Mouse (Mus musculus) bone marrow, adult 2 months (tissue): ENCODE results near the gene Lasp1. TPM values are rescaled to one million over a fixed set of nuclear protein-coding genes. Genes with fewer than 3 reads are reported as not detected.

Experiments used
- H3K27ac ChIP-seq: fragments of 200-500 bp; 2 replicates; pipeline ENCODE4 v1.5.1; 2012; ENCODE audit warnings: low read depth, mild to moderate bottlenecking, control low read depth, inconsistent platforms, low read length; ENCODE audit not compliant: control insufficient read depth, poor library complexity, insufficient read depth
- H3K4me1 ChIP-seq: fragments of 200-500 bp; 2 replicates; pipeline ENCODE4 v1.6.1; 2011; ENCODE audit warnings: low read length; ENCODE audit not compliant: control insufficient read depth, insufficient read depth
- H3K4me3 ChIP-seq: fragments of 200-500 bp; replicated peaks from 2 replicates; pipeline ENCODE3; 2011; ENCODE audit warnings: mild to moderate bottlenecking, low read depth, low read length, control low read depth; ENCODE audit not compliant: control insufficient read depth
- CTCF ChIP-seq: fragments of 200-500 bp; IDR thresholded peaks from 2 replicates; pipeline ENCODE4 v1.5.1; 2011; ENCODE audit warnings: low read length, control low read depth; ENCODE audit not compliant: control insufficient read depth, insufficient read depth
- POLR2A ChIP-seq: fragments of 200-500 bp; IDR thresholded peaks from 2 replicates; pipeline ENCODE4 v1.6.1; 2011; ENCODE audit warnings: low read depth, mild to moderate bottlenecking, control low read depth, low read length, borderline replicate concordance; ENCODE audit not compliant: control insufficient read depth
- WGBS: fragments of 180-500 bp; shearing (Covaris S2); methylation state at CpG from one replicate; pipeline ENCODE4 v1.1.7; 2018; 5-methylcytosine and 5-hydroxymethylcytosine counted together
- polyA plus RNA-seq: library from polyadenylated mRNA; stranded (reverse); fragments of >200 nt; gene quantifications from 2 replicates; pipeline ENCODE4 v1.2.4, GENCODE M21; 2011; ENCODE audit warnings: low replicate concordance; ENCODE audit not compliant: missing spikeins, insufficient read depth, insufficient read length

Lasp1 gene
- polyA plus RNA-seq: 48.1 and 99.2 TPM in 2 replicates

DNA sequence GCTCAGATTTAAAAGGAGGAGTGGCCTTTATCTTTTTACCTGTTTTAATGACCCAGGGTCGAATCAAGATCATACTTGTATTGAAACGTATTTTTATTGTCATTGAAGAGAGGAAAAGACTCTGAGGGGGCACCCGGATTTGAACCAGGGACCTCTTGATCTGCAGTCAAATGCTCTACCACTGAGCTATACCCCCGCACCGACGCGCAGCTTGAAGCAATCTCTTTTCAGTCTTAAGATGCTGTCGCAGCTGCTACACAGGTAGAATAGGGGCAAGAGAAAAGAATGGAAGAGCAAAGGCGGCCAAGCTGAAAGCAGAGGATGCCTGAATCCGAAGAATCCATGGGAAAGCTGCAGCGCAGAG lies at the start of gene Lasp1:
TSS of gene Lasp1 (plus strand) at position 219 of the 364 bp plus-strand sequence.
- H3K4me1 ChIP-seq: peaks cover 2% of the 10 kb centered on the region; the same call in 1 of the 2 replicates
- peak within 1 kb of the TSS; percentile 84 for H3K4me3 ChIP-seq
- peak within 1 kb of the TSS; percentile 97 for H3K27ac ChIP-seq
- under 1% methylated on average over 11 of the region's 11 CpGs for WGBS
- TF ChIP-seq POLR2A: no peak
- TF ChIP-seq CTCF: no peak

- TF ChIP-seq POLR2A: no peak
- no peak for TF ChIP-seq CTCF
- WGBS: 88% methylated on average over 8 of the region's 8 CpGs
- H3K4me3 ChIP-seq: no peak overlapping the region
- no peak overlapping the region for H3K27ac ChIP-seq
- peaks cover 2% of the 10 kb centered on the region for H3K4me1 ChIP-seq
These were observed 45.5 kb upstream of the Lasp1 start for GRCm38 (mm10) chr11:97753277-97753676.

- peaks cover 2% of the 10 kb centered on the region for H3K4me1 ChIP-seq
- no peak overlapping the region for H3K27ac ChIP-seq
- TF ChIP-seq CTCF: no peak
- no peak overlapping the region for H3K4me3 ChIP-seq
- WGBS: 77% methylated on average over 1 of the region's 1 CpGs
These were observed 40.7 kb upstream of the Lasp1 start for GRCm38 (mm10) chr11:97758125-97758524.

DNA sequence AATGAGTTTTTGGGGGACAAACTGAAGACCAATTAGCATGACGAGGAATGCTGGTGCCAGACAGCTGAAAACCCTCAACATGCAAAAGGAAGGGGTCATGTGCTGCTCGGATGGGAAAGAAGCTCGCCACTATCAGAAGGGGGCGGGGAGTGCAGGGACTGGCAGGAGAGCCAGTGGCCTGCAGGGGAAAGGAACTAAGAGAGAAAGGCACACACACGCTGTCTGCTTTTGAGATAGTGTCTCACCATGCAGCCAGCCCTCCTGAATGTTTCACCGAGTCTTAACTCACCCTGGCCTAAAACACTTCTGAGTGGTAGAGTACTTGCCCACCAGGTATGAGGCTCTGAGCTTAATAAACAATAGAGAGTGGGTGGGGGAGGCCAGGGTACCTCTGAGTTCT lies 39.9 kb upstream of the Lasp1 start:
- 88% methylated on average over 6 of the region's 6 CpGs for WGBS
- H3K27ac ChIP-seq: no peak overlapping the region
- TF ChIP-seq POLR2A (no peak), CTCF (no peak)

GRCm38 (mm10) chr11:97761638-97762037 lies 37.2 kb upstream of the Lasp1 start:
- Histone ChIP-seq H3K27ac (no peak overlapping the region), H3K4me1 (peaks cover 3% of the 10 kb centered on the region; the same call in 1 of the 2 replicates), H3K4me3 (no peak overlapping the region)
- TF ChIP-seq POLR2A (no peak), CTCF (no peak)

More for the DNA sequence above, 39.9 kb upstream of the Lasp1 start:
- H3K4me3 ChIP-seq: no peak overlapping the region
- H3K4me1 ChIP-seq: peaks cover 2% of the 10 kb centered on the region

DNA sequence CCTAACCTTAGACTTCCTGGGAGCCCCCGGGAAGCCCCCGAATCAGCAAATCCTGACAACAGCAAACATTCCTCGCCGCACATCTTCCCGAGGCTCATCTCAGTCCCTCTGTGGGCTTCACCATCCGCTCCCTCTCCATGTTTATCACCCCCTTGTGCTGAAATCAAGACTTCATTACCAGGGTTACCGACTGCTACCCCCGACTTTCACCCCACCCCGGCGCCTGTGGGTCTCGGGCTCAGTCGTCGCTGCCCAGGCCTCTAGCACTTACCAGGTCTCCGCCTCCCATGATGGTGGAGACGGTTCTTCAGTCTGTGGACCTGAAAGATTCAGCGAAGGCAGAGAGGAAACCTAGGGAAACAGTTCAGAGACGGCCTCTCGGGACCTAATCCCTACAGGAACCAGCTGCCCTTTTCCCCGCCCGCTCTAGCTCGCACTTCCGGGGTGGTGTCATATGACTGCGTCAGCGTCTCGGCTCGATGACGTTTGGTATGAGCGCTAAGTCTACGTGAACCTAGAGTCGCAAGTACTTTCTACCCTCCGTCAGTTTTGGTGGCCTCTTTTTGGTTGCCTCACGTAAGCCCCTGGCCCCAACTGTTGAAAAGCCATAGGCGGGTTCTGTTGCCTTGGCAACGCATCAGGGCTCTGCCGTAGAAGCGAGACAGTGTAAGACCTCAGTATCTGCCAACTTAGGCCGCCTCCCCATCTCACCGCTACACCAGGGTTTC lies 32.5 kb upstream of the Lasp1 start, which contains the start of gene Cwc25:
TSS of gene Cwc25 (minus strand) at position 403 of the 728 bp plus-strand sequence.
- peaks cover 3% of the 10 kb centered on the region; the same call in 1 of the 2 replicates for H3K4me1 ChIP-seq
- peak within 1 kb of the TSS; percentile 90 for H3K4me3 ChIP-seq
- H3K27ac ChIP-seq: peak within 1 kb of the TSS; percentile 77
- under 1% methylated on average over 38 of the region's 38 CpGs for WGBS
- TF ChIP-seq CTCF: no peak
- TF ChIP-seq POLR2A: peak; percentile 60; the same call in 1 of the 2 replicates

DNA sequence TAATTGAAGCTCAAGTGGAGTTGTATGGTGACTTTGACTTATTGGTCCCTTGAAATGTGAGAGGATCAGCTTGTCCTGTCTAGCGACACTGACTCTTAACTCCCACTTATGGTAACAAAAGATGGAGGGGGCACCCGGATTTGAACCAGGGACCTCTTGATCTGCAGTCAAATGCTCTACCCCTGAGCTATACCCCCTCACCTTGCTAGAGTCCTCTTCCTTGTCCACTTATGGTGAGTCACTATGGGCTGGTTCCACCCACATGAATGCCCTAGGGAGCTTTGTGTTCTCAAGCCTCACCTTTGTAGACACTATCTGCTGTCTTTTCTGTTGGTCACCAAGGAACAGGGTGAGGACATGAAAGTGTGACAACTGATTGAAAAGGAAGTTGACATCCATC lies 29.1 kb upstream of the Lasp1 start:
- WGBS: 38% methylated on average over 2 of the region's 2 CpGs
- TF ChIP-seq CTCF: no peak
- TF ChIP-seq POLR2A: no peak
- H3K27ac ChIP-seq: no peak overlapping the region
- no peak overlapping the region for H3K4me3 ChIP-seq
- peaks cover 3% of the 10 kb centered on the region; the same call in 1 of the 2 replicates for H3K4me1 ChIP-seq

DNA sequence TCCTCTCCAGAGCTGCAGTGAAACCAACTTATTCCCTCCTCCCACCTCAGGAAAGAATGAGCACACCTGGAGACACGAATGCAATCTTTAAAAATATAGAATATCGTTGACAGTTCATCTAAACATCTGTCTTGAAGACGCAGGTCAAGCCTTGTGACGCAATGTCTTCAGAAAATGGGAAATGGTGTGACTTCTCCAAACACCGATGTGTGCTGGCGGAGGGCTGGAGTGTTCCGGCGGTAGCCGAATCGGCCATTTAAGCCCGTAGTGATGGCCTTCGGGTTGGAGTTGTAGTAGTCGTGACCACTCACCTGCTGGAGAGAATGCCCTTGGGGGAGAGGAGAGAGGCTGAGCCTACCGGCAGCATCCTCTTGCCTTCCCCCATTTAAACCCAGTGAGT lies 27.4 kb upstream of the Lasp1 start:
- 48% methylated on average over 14 of the region's 14 CpGs for WGBS
- TF ChIP-seq CTCF: no peak
- TF ChIP-seq POLR2A: no peak

More for the DNA sequence above, 27.4 kb upstream of the Lasp1 start:
- Histone ChIP-seq H3K4me3 (no peak overlapping the region), H3K4me1 (no peaks in the 10 kb centered on the region), H3K27ac (no peak overlapping the region)
